Mouse (Mus musculus) spleen, adult 2 months (tissue): ENCODE data around the gene Enah.

Experiments used
- CTCF ChIP-seq: fragments of 200-500 bp; IDR thresholded peaks from 2 replicates; pipeline ENCODE4 v1.5.1; 2011; ENCODE audit warnings: mild to moderate bottlenecking, inconsistent platforms; ENCODE audit not compliant: insufficient read depth, insufficient read length, insufficient replicate concordance; ENCODE audit errors: extremely low read depth
- POLR2A ChIP-seq: fragments of 200-500 bp; IDR thresholded peaks from 2 replicates; pipeline ENCODE4 v1.6.1; 2011; ENCODE audit warnings: low read depth, low read length, inconsistent platforms

DNA sequence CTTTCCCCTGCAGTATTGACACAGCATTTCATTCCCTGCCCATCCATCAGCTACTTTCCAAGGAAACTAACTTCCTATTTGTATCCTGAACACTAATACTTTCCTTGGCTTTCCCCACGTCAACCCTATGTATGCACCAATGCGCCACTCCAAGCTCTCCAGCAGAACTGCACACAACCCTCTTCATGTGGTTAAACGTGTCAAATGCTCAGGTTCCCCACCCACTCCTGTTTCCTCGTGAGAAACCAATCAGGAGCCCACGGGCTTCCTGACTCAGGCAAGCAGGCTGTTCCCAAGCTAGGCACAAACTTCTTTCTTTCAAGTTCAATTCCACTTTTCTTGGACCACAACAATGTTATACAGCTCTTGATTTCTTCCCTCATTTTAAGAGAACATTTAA lies 91.4 kb downstream of the Enah start:
- no peak for TF ChIP-seq POLR2A
- no peak for TF ChIP-seq CTCF
